Mouse (Mus musculus) stomach, embryonic 16.5 days (tissue): Measurements from ENCODE around the gene Kalrn. TPM values are rescaled to one million over a fixed set of nuclear protein-coding genes. Genes with fewer than 3 reads are reported as not detected.
A peak's percentile ranks its signal among the peaks of the same experiment; 100 is the strongest.

ENCODE experiments used
- ATAC-seq: fragments of 200-750 bp; cut with Nextera tagmentation; 2 replicates; pipeline ENCODE4 v1.8.0; 2017; ENCODE audit warnings: moderate number of reproducible peaks, moderate TSS enrichment; ENCODE audit not compliant: insufficient read depth, low FRiP score
- H3K27ac ChIP-seq: fragments of 300-500 bp; sonication (generic); 2 replicates; pipeline ENCODE4 v1.5.1; 2014; ENCODE audit warnings: low read length
- H3K27me3 ChIP-seq: fragments of 300-500 bp; sonication (generic); 2 replicates; pipeline ENCODE4 v1.6.1; 2014; ENCODE audit warnings: low read length, control low read depth, mixed read lengths; ENCODE audit not compliant: control insufficient read depth, insufficient read depth
- H3K36me3 ChIP-seq: fragments of 300-500 bp; sonication (generic); 2 replicates; pipeline ENCODE4 v1.6.1; 2014; ENCODE audit warnings: low read length; ENCODE audit not compliant: control insufficient read depth, insufficient read depth
- H3K4me1 ChIP-seq: fragments of 300-500 bp; sonication (generic); 2 replicates; pipeline ENCODE4 v1.6.1; 2014; ENCODE audit warnings: low read length, control low read depth, mixed read lengths; ENCODE audit not compliant: control insufficient read depth, insufficient read depth
- H3K4me2 ChIP-seq: fragments of 300-500 bp; sonication (generic); 2 replicates; pipeline ENCODE4 v1.6.1; 2014; ENCODE audit warnings: low read depth, low read length, mixed read lengths
- H3K4me3 ChIP-seq: fragments of 300-500 bp; sonication (generic); replicated peaks from 2 replicates; pipeline ENCODE4 v1.5.1; 2014; ENCODE audit warnings: mild to moderate bottlenecking, low read length
- H3K9ac ChIP-seq: fragments of 300-500 bp; sonication (generic); 2 replicates; pipeline ENCODE4 v1.6.1; 2014; ENCODE audit warnings: low read length
- H3K9me3 ChIP-seq: fragments of 300-500 bp; sonication (generic); replicated peaks from 2 replicates; pipeline ENCODE4 v1.6.1; 2016; ENCODE audit warnings: low read length, control low read depth; ENCODE audit not compliant: control insufficient read depth
- WGBS: fragments of 180-500 bp; shearing (Covaris S2); extraction: QIAGEN DNeasy Blood & Tissue Kit; methylation state at CpG from one replicate; pipeline ENCODE4 v1.1.7; 2014; 5-methylcytosine and 5-hydroxymethylcytosine counted together
- polyA plus RNA-seq: library from polyadenylated mRNA; unstranded; fragments of >200 nt; fragmentation: Nextera tagmentation; extraction: Ambion mirVana; gene quantifications from 2 replicates; pipeline ENCODE4 v1.2.1, GENCODE M21; 2015

Kalrn gene
- polyA plus RNA-seq, 1 experiment from 2014 or later: 22.7 TPM

GRCm38 (mm10) chr16:34525205-34525604, 48.1 kb downstream of the Kalrn start:
- H3K9me3 ChIP-seq: no peaks in the 10 kb centered on the region

GRCm38 (mm10) chr16:34521061-34521460, 52.3 kb downstream of the Kalrn start:
- no peak overlapping the region for H3K27ac ChIP-seq
- H3K4me1 ChIP-seq: peaks cover 5% of the 10 kb centered on the region; the same call in 1 of the 2 replicates
- H3K9me3 ChIP-seq: no peaks in the 10 kb centered on the region
- no peak overlapping the region for H3K9ac ChIP-seq
- no peaks in the 10 kb centered on the region for H3K36me3 ChIP-seq
- no peak for ATAC-seq
- no peak overlapping the region for H3K4me2 ChIP-seq
- H3K27me3 ChIP-seq: no peaks in the 10 kb centered on the region
- no peak overlapping the region for H3K4me3 ChIP-seq
- 79% methylated on average over 5 of the region's 5 CpGs for WGBS

More at GRCm38 (mm10) chr16:34525205-34525604, 48.1 kb downstream of the Kalrn start:
- WGBS: 28% methylated on average over 3 of the region's 3 CpGs
- H3K4me2 ChIP-seq: no peak overlapping the region
- no peak for ATAC-seq
- no peak overlapping the region for H3K9ac ChIP-seq
- H3K4me3 ChIP-seq: no peak overlapping the region
- H3K27me3 ChIP-seq: no peaks in the 10 kb centered on the region
- H3K4me1 ChIP-seq: peaks cover 9% of the 10 kb centered on the region
- H3K36me3 ChIP-seq: no peaks in the 10 kb centered on the region
- H3K27ac ChIP-seq: no peak overlapping the region

GRCm38 (mm10) chr16:34516891-34517398, 56.4 kb downstream of the Kalrn start:
- no peak overlapping the region for H3K27ac ChIP-seq

GRCm38 (mm10) chr16:34515485-34515884, 57.8 kb downstream of the Kalrn start:
- peak; percentile 51 for ATAC-seq

More at GRCm38 (mm10) chr16:34516891-34517398, 56.4 kb downstream of the Kalrn start:
- no peak for ATAC-seq
- H3K27me3 ChIP-seq: no peaks in the 10 kb centered on the region
- no peak overlapping the region for H3K4me2 ChIP-seq
- no peaks in the 10 kb centered on the region for H3K9me3 ChIP-seq
- H3K9ac ChIP-seq: no peak overlapping the region
- H3K4me3 ChIP-seq: no peak overlapping the region
- H3K36me3 ChIP-seq: no peaks in the 10 kb centered on the region
- H3K4me1 ChIP-seq: peaks cover 10% of the 10 kb centered on the region; the same call in 1 of the 2 replicates
- 74% methylated on average over 12 of the region's 12 CpGs for WGBS

GRCm38 (mm10) chr16:34513956-34514593, 59.3 kb downstream of the Kalrn start:
- H3K4me3 ChIP-seq: no peak overlapping the region
- H3K36me3 ChIP-seq: no peaks in the 10 kb centered on the region
- H3K9me3 ChIP-seq: no peaks in the 10 kb centered on the region
- no peak for ATAC-seq
- WGBS: 60% methylated on average over 13 of the region's 13 CpGs
- H3K4me2 ChIP-seq: no peak overlapping the region
- peaks cover 10% of the 10 kb centered on the region; the same call in 1 of the 2 replicates for H3K4me1 ChIP-seq
- no peaks in the 10 kb centered on the region for H3K27me3 ChIP-seq
- H3K9ac ChIP-seq: no peak overlapping the region
- no peak overlapping the region for H3K27ac ChIP-seq

More at GRCm38 (mm10) chr16:34515485-34515884, 57.8 kb downstream of the Kalrn start:
- no peaks in the 10 kb centered on the region for H3K9me3 ChIP-seq
- H3K36me3 ChIP-seq: no peaks in the 10 kb centered on the region
- WGBS: 75% methylated on average over 4 of the region's 4 CpGs
- H3K27ac ChIP-seq: peak overlapping the region; percentile 25
- no peak overlapping the region for H3K4me3 ChIP-seq
- H3K9ac ChIP-seq: no peak overlapping the region
- no peak overlapping the region for H3K4me2 ChIP-seq
- no peaks in the 10 kb centered on the region for H3K27me3 ChIP-seq
- H3K4me1 ChIP-seq: peaks cover 10% of the 10 kb centered on the region; the same call in 1 of the 2 replicates

- ATAC-seq: no peak
- Histone ChIP-seq H3K9me3 (no peaks in the 10 kb centered on the region), H3K4me3 (no peak overlapping the region), H3K4me2 (no peak overlapping the region), H3K9ac (no peak overlapping the region), H3K36me3 (no peaks in the 10 kb centered on the region), H3K27ac (no peak overlapping the region), H3K27me3 (no peaks in the 10 kb centered on the region), H3K4me1 (peaks cover 9% of the 10 kb centered on the region; the same call in 1 of the 2 replicates)
- 81% methylated on average over 4 of the region's 4 CpGs for WGBS
These were observed 61.0 kb downstream of the Kalrn start for GRCm38 (mm10) chr16:34512326-34512725.

GRCm38 (mm10) chr16:34508125-34508524, 65.2 kb downstream of the Kalrn start:
- no peaks in the 10 kb centered on the region for H3K27me3 ChIP-seq
- WGBS: 76% methylated on average over 1 of the region's 1 CpGs
- no peak overlapping the region for H3K9ac ChIP-seq
- H3K4me2 ChIP-seq: no peak overlapping the region
- no peak overlapping the region for H3K27ac ChIP-seq
- no peak for ATAC-seq
- H3K36me3 ChIP-seq: no peaks in the 10 kb centered on the region
- no peaks in the 10 kb centered on the region for H3K9me3 ChIP-seq
- H3K4me3 ChIP-seq: no peak overlapping the region
- no peaks in the 10 kb centered on the region for H3K4me1 ChIP-seq

- Histone ChIP-seq H3K36me3 (no peaks in the 10 kb centered on the region), H3K9me3 (no peaks in the 10 kb centered on the region), H3K9ac (no peak overlapping the region), H3K4me2 (no peak overlapping the region), H3K27me3 (no peaks in the 10 kb centered on the region), H3K4me1 (no peaks in the 10 kb centered on the region), H3K27ac (no peak overlapping the region), H3K4me3 (no peak overlapping the region)
- ATAC-seq: no peak
- 72% methylated on average over 2 of the region's 2 CpGs for WGBS
These were observed 67.3 kb downstream of the Kalrn start for GRCm38 (mm10) chr16:34506048-34506447.

- H3K4me1 ChIP-seq: no peaks in the 10 kb centered on the region
- no peak overlapping the region for H3K9ac ChIP-seq
- WGBS: 86% methylated on average over 10 of the region's 10 CpGs
- no peak overlapping the region for H3K27ac ChIP-seq
- H3K36me3 ChIP-seq: no peaks in the 10 kb centered on the region
- H3K9me3 ChIP-seq: no peaks in the 10 kb centered on the region
- H3K4me3 ChIP-seq: no peak overlapping the region
- H3K4me2 ChIP-seq: no peak overlapping the region
- H3K27me3 ChIP-seq: no peaks in the 10 kb centered on the region
- ATAC-seq: no peak
These were observed 69.1 kb downstream of the Kalrn start for GRCm38 (mm10) chr16:34504250-34504649.
